In the genomic region with DNA sequence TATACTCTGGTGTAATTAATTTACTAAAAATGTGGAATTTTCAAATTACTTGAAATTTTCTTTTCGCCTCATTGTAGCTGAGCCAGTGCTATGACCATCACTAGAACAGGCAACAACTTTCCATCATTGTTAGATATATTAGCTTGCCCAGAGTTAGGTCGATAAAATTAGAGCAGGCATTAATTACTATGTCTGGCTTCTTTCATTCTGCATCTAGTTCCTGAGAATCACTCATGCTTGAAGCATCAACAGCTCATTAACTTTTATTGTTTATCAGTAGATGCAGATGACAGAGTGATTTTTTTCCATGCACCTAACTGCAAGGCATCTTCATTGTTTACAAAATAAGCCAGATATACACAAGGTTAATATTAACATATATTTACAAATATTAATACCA, we compare ENCODE assay signal across 25 mouse cellular contexts.
A peak's percentile ranks its signal among the peaks of the same experiment; 100 is the strongest.
DNase-seq lines count a peak whose midpoint lies in the region; ATAC-seq and TF ChIP-seq lines count a peak whose summit lies in the region.
"Had no signal": no experiment of that assay in that cellular context is flagged by ENCODE, and none has a peak within 500 bp of the region (broad histone marks: within the 10 kb centered on the region; RNA-seq: fewer than 3 reads in every experiment).

No protein-coding gene starts in this region.

- no peak overlapping the region for H3K4me2 ChIP-seq in kidney, embryonic 15.5 days
- no peak overlapping the region for H3K4me2 ChIP-seq in kidney, postnatal 0 days (ENCODE audit: low read length)
- H3K4me2 ChIP-seq: embryonic facial prominence, embryonic 13.5 days; embryonic facial prominence, embryonic 15.5 days; forebrain, embryonic 12.5 days had no signal

- no peak for TF ChIP-seq CTCF in kidney, postnatal 0 days (IDR thresholded peaks at IDR 0.05; ENCODE audit: low read depth)

- no peak overlapping the region for H3K9ac ChIP-seq in kidney, embryonic 15.5 days
- H3K9ac ChIP-seq in kidney, postnatal 0 days (ENCODE audit: low read depth, low read length), result no peak overlapping the region
- H3K9ac ChIP-seq: embryonic facial prominence, embryonic 13.5 days; embryonic facial prominence, embryonic 15.5 days; forebrain, embryonic 12.5 days had no signal

- no peak overlapping the region for H3K27ac ChIP-seq in kidney, embryonic 15.5 days
- H3K27ac ChIP-seq in kidney, postnatal 0 days, result no peak overlapping the region
- H3K27ac ChIP-seq: embryonic facial prominence, embryonic 13.5 days; embryonic facial prominence, embryonic 15.5 days; forebrain, embryonic 10.5 days; forebrain, embryonic 12.5 days had no signal

- no peaks in the 10 kb centered on the region for H3K9me3 ChIP-seq in kidney, embryonic 15.5 days (replicated peaks)
- H3K9me3 ChIP-seq in kidney, postnatal 0 days (replicated peaks; ENCODE audit: low read length), result no peaks in the 10 kb centered on the region
- H3K9me3 ChIP-seq: embryonic facial prominence, embryonic 13.5 days; embryonic facial prominence, embryonic 15.5 days; forebrain, embryonic 10.5 days; forebrain, embryonic 12.5 days had no signal

- H3K4me3 ChIP-seq in kidney, embryonic 15.5 days (replicated peaks), result no peak overlapping the region
- no peak overlapping the region for H3K4me3 ChIP-seq in kidney, postnatal 0 days (replicated peaks; ENCODE audit: low read depth, low read length)
- H3K4me3 ChIP-seq: embryonic facial prominence, embryonic 13.5 days; embryonic facial prominence, embryonic 15.5 days; erythroblast, embryonic 14.5 days; forebrain, embryonic 10.5 days; forebrain, embryonic 12.5 days had no signal

- no peaks in the 10 kb centered on the region for H3K36me3 ChIP-seq in kidney, embryonic 15.5 days
- H3K36me3 ChIP-seq in kidney, postnatal 0 days (ENCODE audit: insufficient read depth, low read length), result no peaks in the 10 kb centered on the region
- H3K36me3 ChIP-seq: embryonic facial prominence, embryonic 13.5 days; embryonic facial prominence, embryonic 15.5 days; forebrain, embryonic 10.5 days; forebrain, embryonic 12.5 days had no signal

- peak; percentile 70 for ATAC-seq in kidney, embryonic 15.5 days (replicated peaks; ENCODE audit: low FRiP score)
- ATAC-seq in kidney, postnatal 0 days (replicated peaks; ENCODE audit: low FRiP score, low read depth), result no peak
- ATAC-seq: activated CD4-positive, CD25-positive, alpha-beta regulatory T cell, adult 4 months; forebrain, embryonic 14.5 days; forebrain, embryonic 16.5 days; Patski had no signal

- no peaks in the 10 kb centered on the region for H3K4me1 ChIP-seq in kidney, embryonic 15.5 days
- no peaks in the 10 kb centered on the region for H3K4me1 ChIP-seq in kidney, postnatal 0 days (replicated peaks; ENCODE audit: insufficient read depth, low read length)
- H3K4me1 ChIP-seq: embryonic facial prominence, embryonic 13.5 days; embryonic facial prominence, embryonic 15.5 days; forebrain, embryonic 10.5 days; forebrain, embryonic 12.5 days had no signal

- no peak for DNase-seq in kidney, postnatal 25 days
- DNase-seq in kidney, postnatal 0 days (ENCODE audit: low spot score), result peak; percentile 5
- DNase-seq in kidney, adult 18-20 months, result no peak
- DNase-seq in retina, embryonic 14.5 days (ENCODE audit: low spot score), result peak; percentile 47
- no peak for DNase-seq in frontal cortex, postnatal 14 days (ENCODE audit: low spot score in 2 of 2)
- no peak for DNase-seq in thymus, postnatal 14 days
- DNase-seq: adrenal gland, adult 8-10 months; adrenal gland, postnatal 14 days; adrenal gland, postnatal 36 days; cerebellum, adult 18-20 months; cerebellum, adult 8-10 months; cerebellum, adult 9-11 months; cerebellum, postnatal 14 days; cerebellum, postnatal 36 days; embryo, embryonic 11 days had no signal

- H3K27me3 ChIP-seq in kidney, embryonic 15.5 days, result no peaks in the 10 kb centered on the region
- no peaks in the 10 kb centered on the region for H3K27me3 ChIP-seq in kidney, postnatal 0 days (ENCODE audit: insufficient read depth, low read length)
- H3K27me3 ChIP-seq: embryonic facial prominence, embryonic 13.5 days; embryonic facial prominence, embryonic 15.5 days; forebrain, embryonic 12.5 days; Patski had no signal

- 55% methylated on average over 2 of the region's 2 CpGs for WGBS in kidney, embryonic 15.5 days
- WGBS in kidney, postnatal 0 days, result 48% methylated on average over 2 of the region's 2 CpGs

Comparison
In these comparisons a context has a peak if more than half of its experiments do, and no peak if none do; other contexts are left out.
1. DNase-seq: peak in kidney, postnatal 0 days (single experiment) and retina, embryonic 14.5 days (single experiment); none in kidney, postnatal 25 days (0 of 2), kidney, adult 18-20 months (single experiment), frontal cortex, postnatal 14 days (0 of 2) and thymus, postnatal 14 days (single experiment).